Mouse (Mus musculus): ENCODE measurements around the gene March4.

GRCm38 (mm10) chr1:72538266-72538665 lies 1.5 kb upstream of the March4 start:
- TF ChIP-seq CTCF (IDR thresholded peaks at IDR 0.05; ENCODE audit: low read depth) (no peak), EP300 (IDR thresholded peaks at IDR 0.05; ENCODE audit: low read depth) (no peak)

Data from liver, postnatal 0 days (tissue).